Mouse (Mus musculus): ENCODE data around the gene Usp6nl. TPM values are rescaled to one million over a fixed set of nuclear protein-coding genes. Genes with fewer than 3 reads are reported as not detected.
A peak's percentile ranks its signal among the peaks of the same experiment; 100 is the strongest.

The Usp6nl gene
- total and polyA plus RNA-seq, 3 experiments, result 8.9 to 67.1 (median 24.8) TPM

DNA sequence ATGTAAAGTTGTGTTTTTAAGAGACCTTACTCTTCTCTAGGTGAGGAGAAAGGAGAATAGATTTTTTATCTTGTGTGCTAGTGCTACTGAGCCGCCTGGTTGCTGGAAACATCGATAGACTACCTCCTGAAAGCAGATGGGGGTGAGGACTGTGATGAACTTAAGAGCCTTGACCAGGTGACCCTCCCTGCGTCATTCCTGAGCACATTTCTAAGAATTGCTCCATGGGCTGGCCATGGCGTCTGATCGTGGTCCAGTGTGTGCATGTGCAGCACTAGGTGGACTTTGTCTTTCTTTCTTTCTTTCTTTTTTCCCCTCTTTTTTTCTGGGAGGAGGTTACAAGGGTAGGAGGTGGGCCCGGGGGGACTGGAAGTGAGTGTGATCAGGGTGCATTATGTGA lies 11.5 kb downstream of the Usp6nl start:
- H3K27me3 ChIP-seq (ENCODE audit: control insufficient read depth in 1 of 2, insufficient read depth in 2 of 2, low read length in 2 of 2), result no peaks in the 10 kb centered on the region
- no peak overlapping the region for H3K4me3 ChIP-seq (ENCODE audit: control insufficient read depth in 1 of 2, insufficient read depth in 1 of 2, low read depth in 2 of 2, low read length in 2 of 2)
- no peak overlapping the region for H3K9ac ChIP-seq (ENCODE audit: control insufficient read depth, low read depth, low read length, poor library complexity, severe bottlenecking)
- DNase-seq (ENCODE audit: low read depth, low spot score), result no peak
- H3K4me1 ChIP-seq (ENCODE audit: control insufficient read depth in 1 of 2, insufficient read depth in 2 of 2, low read length in 2 of 2), result peaks cover 54 to 69% of the 10 kb centered on the region in 2 experiments
- TF ChIP-seq NRF1 (IDR thresholded peaks at IDR 0.05; ENCODE audit: insufficient read depth, low read depth, low read length, poor library complexity, severe bottlenecking) (no peak), USF1 (IDR thresholded peaks at IDR 0.05; ENCODE audit: low read depth, low read length) (no peak), ZMIZ1 (IDR thresholded peaks at IDR 0.05; ENCODE audit: low read depth, low read length) (no peak), JUND (IDR thresholded peaks at IDR 0.05; ENCODE audit: low read depth, low read length) (no peak), TBP (IDR thresholded peaks at IDR 0.05; ENCODE audit: low read depth, low read length) (no peak), GATA1 (IDR thresholded peaks at IDR 0.05; ENCODE audit: low read depth, low read length) (no peak), RCOR1 (IDR thresholded peaks at IDR 0.05; ENCODE audit: low read depth, low read length) (no peak), CTCF (IDR thresholded peaks at IDR 0.05 in 2 of 3, conservative IDR thresholded peaks at IDR 0.05 in 1 of 3; ENCODE audit: control insufficient read depth in 1 of 3, insufficient read depth in 1 of 3, low read depth in 2 of 3, low read length in 3 of 3, poor library complexity in 1 of 3, severe bottlenecking in 1 of 3) (no peak), CHD1 (IDR thresholded peaks at IDR 0.05; ENCODE audit: low read depth, low read length) (no peak), E2F4 (IDR thresholded peaks at IDR 0.05; ENCODE audit: borderline replicate concordance, low read depth, low read length) (no peak), GABPA (IDR thresholded peaks at IDR 0.05; ENCODE audit: low read depth, low read length) (no peak)
- H3K27ac ChIP-seq (ENCODE audit: control insufficient read depth, low read depth, low read length), result 0 out of 2 replicates have a peak overlapping the region, but pooled peaks have one; percentile 3
- H3K36me3 ChIP-seq (ENCODE audit: control insufficient read depth in 1 of 2, insufficient read depth in 2 of 2, low read length in 2 of 2), result peaks cover 11 to 72% of the 10 kb centered on the region in 2 experiments
- no peaks in the 10 kb centered on the region for H3K9me3 ChIP-seq (replicated peaks; ENCODE audit: insufficient read depth, low read length)
- peaks cover 59% of the 10 kb centered on the region for H3K79me2 ChIP-seq (ENCODE audit: control insufficient read depth, insufficient read depth, low read length, poor library complexity)

DNA sequence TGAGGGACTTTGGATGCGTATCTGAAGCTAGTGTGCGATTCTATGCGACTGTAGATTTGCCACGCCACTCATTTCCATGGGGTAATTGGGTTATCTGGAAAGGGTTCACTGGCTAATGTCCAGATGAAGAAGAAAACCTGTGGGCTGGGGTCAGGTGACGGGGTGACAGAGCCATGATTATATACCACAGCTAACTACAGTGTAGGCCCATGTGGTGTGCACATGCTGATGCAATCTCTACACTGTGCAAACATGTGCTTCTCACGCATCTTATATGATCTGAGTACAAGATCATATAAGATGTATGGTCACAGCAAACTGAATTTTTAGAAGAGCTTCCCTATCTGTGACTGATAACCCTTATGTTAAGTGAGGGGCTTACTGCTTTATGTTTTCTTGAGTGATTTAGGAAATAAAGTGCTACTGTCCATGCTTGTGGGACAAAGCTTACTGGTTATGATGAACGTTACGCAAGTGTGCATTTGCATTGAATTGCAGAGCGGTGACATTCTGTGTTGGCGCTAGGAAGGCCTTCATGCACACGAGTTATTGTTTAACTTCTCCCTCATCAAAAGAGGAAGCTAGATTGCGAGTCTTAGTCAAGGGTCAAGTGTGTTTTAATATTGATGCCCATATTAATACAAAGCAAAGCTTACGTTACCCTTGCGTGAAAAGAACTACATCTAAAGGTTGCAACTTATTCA lies 12.7 kb downstream of the Usp6nl start:
- H3K9me3 ChIP-seq (replicated peaks; ENCODE audit: insufficient read depth, low read length), result no peaks in the 10 kb centered on the region
- no peaks in the 10 kb centered on the region for H3K27me3 ChIP-seq (ENCODE audit: control insufficient read depth in 1 of 2, insufficient read depth in 2 of 2, low read length in 2 of 2)
- peaks cover 51 to 70% of the 10 kb centered on the region in 2 experiments for H3K4me1 ChIP-seq (ENCODE audit: control insufficient read depth in 1 of 2, insufficient read depth in 2 of 2, low read length in 2 of 2)
- H3K79me2 ChIP-seq (ENCODE audit: control insufficient read depth, insufficient read depth, low read length, poor library complexity), result peaks cover 54% of the 10 kb centered on the region
- peak; percentile 73 for DNase-seq (ENCODE audit: low read depth, low spot score)
- peak overlapping the region; percentile 84 for H3K27ac ChIP-seq (ENCODE audit: control insufficient read depth, low read depth, low read length)
- H3K36me3 ChIP-seq (ENCODE audit: control insufficient read depth in 1 of 2, insufficient read depth in 2 of 2, low read length in 2 of 2), result peaks cover 11 to 75% of the 10 kb centered on the region in 2 experiments
- peak overlapping the region; percentile 45 for H3K9ac ChIP-seq (ENCODE audit: control insufficient read depth, low read depth, low read length, poor library complexity, severe bottlenecking)
- H3K4me3 ChIP-seq (ENCODE audit: control insufficient read depth in 1 of 2, insufficient read depth in 1 of 2, low read depth in 2 of 2, low read length in 2 of 2), result peak overlapping the region in 1 of 2 experiments; percentile 15; a peak in 1 of 4 replicates
- TF ChIP-seq HCFC1 (IDR thresholded peaks at IDR 0.05; ENCODE audit: low read depth, low read length) (peak; percentile 8; the same call in 1 of the 2 replicates), UBTF (IDR thresholded peaks at IDR 0.05; ENCODE audit: borderline replicate concordance, insufficient read depth, low read depth, low read length) (no peak), SIN3A (IDR thresholded peaks at IDR 0.05; ENCODE audit: low read length) (peak; percentile 33; the same call in 1 of the 2 replicates), NELFE (IDR thresholded peaks at IDR 0.05; ENCODE audit: low read depth, low read length) (no peak), MXI1 (IDR thresholded peaks at IDR 0.05; ENCODE audit: low read depth, low read length) (peak; percentile 86), MYC (IDR thresholded peaks at IDR 0.05; ENCODE audit: low read depth, low read length) (peak; percentile 93), ETS1 (IDR thresholded peaks at IDR 0.05; ENCODE audit: low read depth, low read length) (peak; percentile 27; the same call in 1 of the 2 replicates), MAX (IDR thresholded peaks at IDR 0.05; ENCODE audit: low read length) (peak; percentile 83), USF1 (IDR thresholded peaks at IDR 0.05; ENCODE audit: low read depth, low read length) (peak; percentile 69), RCOR1 (IDR thresholded peaks at IDR 0.05; ENCODE audit: low read depth, low read length) (peak; percentile 7; the same call in 1 of the 2 replicates), EP300 (IDR thresholded peaks at IDR 0.05; ENCODE audit: low read depth in 1 of 2, low read length in 2 of 2) (peak in 1 of 2 experiments; percentile 39; a peak in 2 of 4 replicates), TCF12 (IDR thresholded peaks at IDR 0.05; ENCODE audit: low read depth, low read length) (no peak), MAFK (IDR thresholded peaks at IDR 0.05; ENCODE audit: borderline replicate concordance, low read depth, low read length) (no peak), MAZ (IDR thresholded peaks at IDR 0.05; ENCODE audit: low read depth, low read length) (no peak)
